Comparison of ENCODE assay signal across 7 mouse cellular contexts in the genomic region with DNA sequence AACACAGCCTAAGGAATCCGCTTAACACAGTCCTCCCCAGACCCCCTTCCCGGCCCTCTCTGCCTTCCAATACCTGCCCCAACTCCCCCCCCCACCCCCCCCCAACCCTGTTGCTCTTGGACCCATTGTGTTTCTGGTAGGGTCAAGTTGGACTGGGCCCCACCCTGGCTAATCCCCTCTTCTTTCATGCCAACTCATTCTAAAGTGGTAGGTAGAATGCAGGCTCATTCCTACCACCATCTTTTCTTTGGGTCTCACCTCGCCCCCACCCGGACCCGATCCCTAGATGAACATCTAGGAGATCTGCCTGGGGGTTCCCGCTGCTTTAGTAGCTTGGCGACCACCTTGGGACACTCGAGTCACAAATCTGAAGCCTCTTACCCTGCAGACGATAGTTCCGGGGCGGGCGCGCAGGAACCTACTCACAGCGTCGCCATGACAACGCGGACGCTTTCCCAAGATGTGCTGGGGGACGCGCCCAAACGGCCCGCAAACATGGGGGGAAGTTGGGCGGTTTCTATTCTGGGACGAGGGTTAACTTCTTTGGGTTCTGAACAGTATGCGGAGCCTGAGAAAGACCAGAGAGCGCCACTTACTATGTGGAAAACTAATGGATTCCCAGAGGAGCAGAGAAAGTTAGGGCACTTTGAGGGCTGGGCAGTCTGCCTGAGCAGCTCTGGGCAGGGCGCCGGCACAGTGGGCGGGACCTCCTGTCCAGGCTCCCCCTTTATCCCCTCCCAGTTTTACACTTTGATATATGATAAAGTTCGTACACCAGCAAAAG. TPM values are rescaled to one million over a fixed set of nuclear protein-coding genes. Genes with fewer than 3 reads are reported as not detected.
DNase-seq lines count a peak whose midpoint lies in the region; ATAC-seq and TF ChIP-seq lines count a peak whose summit lies in the region.

Cfap221 (minus strand) TSS at position 437 of the 784 bp plus-strand sequence.

- H3K79me2 ChIP-seq in myocyte (ENCODE audit: control insufficient read depth, insufficient read depth), result no peaks in the 10 kb centered on the region

- H3ac ChIP-seq in myocyte (ENCODE audit: control insufficient read depth, insufficient read length), result no peak within 1 kb of the TSS

- no peaks in the 10 kb centered on the region for H3K4me1 ChIP-seq in embryonic facial prominence, embryonic 12.5 days
- H3K4me1 ChIP-seq in heart, embryonic 13.5 days, result peaks cover 5% of the 10 kb centered on the region
- no peaks in the 10 kb centered on the region for H3K4me1 ChIP-seq in kidney, postnatal 0 days (replicated peaks; ENCODE audit: insufficient read depth, low read length)
- no peaks in the 10 kb centered on the region for H3K4me1 ChIP-seq in liver, embryonic 11.5 days (replicated peaks; ENCODE audit: control insufficient read depth, insufficient read depth, low read length)

- H3K4me3 ChIP-seq in embryonic facial prominence, embryonic 12.5 days, result peak within 1 kb of the TSS; percentile 45
- peak within 1 kb of the TSS; percentile 61 for H3K4me3 ChIP-seq in heart, embryonic 13.5 days
- peak within 1 kb of the TSS; percentile 44 for H3K4me3 ChIP-seq in kidney, postnatal 0 days (replicated peaks; ENCODE audit: low read depth, low read length)
- H3K4me3 ChIP-seq in liver, embryonic 11.5 days (ENCODE audit: low read depth, low read length), result peak within 1 kb of the TSS; percentile 50
- peak within 1 kb of the TSS; percentile 10 for H3K4me3 ChIP-seq in myocyte

- 7% methylated on average over 30 of the region's 30 CpGs for WGBS in embryonic facial prominence, embryonic 12.5 days
- WGBS in heart, embryonic 13.5 days, result 5% methylated on average over 30 of the region's 30 CpGs
- WGBS in kidney, postnatal 0 days, result 7% methylated on average over 30 of the region's 30 CpGs
- 4% methylated on average over 30 of the region's 30 CpGs for WGBS in liver, embryonic 11.5 days

- no peaks in the 10 kb centered on the region for H3K27me3 ChIP-seq in embryonic facial prominence, embryonic 12.5 days
- H3K27me3 ChIP-seq in heart, embryonic 13.5 days (replicated peaks), result no peaks in the 10 kb centered on the region
- no peaks in the 10 kb centered on the region for H3K27me3 ChIP-seq in kidney, postnatal 0 days (ENCODE audit: insufficient read depth, low read length)
- no peaks in the 10 kb centered on the region for H3K27me3 ChIP-seq in liver, embryonic 11.5 days (replicated peaks; ENCODE audit: control insufficient read depth, insufficient read depth, low read length)
- H3K27me3 ChIP-seq in myocyte (ENCODE audit: control insufficient read depth, insufficient read depth, insufficient read length), result peaks cover 5% of the 10 kb centered on the region

- H3K27ac ChIP-seq in embryonic facial prominence, embryonic 12.5 days, result no peak within 1 kb of the TSS
- no peak within 1 kb of the TSS for H3K27ac ChIP-seq in heart, embryonic 13.5 days (replicated peaks)
- H3K27ac ChIP-seq in kidney, postnatal 0 days, result peak within 1 kb of the TSS; percentile 50; the same call in 1 of the 2 replicates
- no peak within 1 kb of the TSS for H3K27ac ChIP-seq in liver, embryonic 11.5 days (ENCODE audit: low read depth, low read length)

- TF ChIP-seq CTCF in kidney, postnatal 0 days (IDR thresholded peaks at IDR 0.05; ENCODE audit: low read depth), result no peak

- peak; percentile 94 for ATAC-seq in embryonic facial prominence, embryonic 12.5 days (ENCODE audit: insufficient number of reproducible peaks, insufficient read depth, low FRiP score, low TSS enrichment)
- ATAC-seq in heart, embryonic 13.5 days (ENCODE audit: extremely low read depth, insufficient number of reproducible peaks, low FRiP score, low TSS enrichment), result peak; percentile 72; the same call in 1 of the 2 replicates
- ATAC-seq in kidney, postnatal 0 days (replicated peaks; ENCODE audit: low FRiP score, low read depth), result peak; percentile 92
- peak; percentile 85 for ATAC-seq in liver, embryonic 11.5 days (replicated peaks; ENCODE audit: low FRiP score)

- peak; percentile 82 for DNase-seq in adrenal gland, postnatal 14 days
- DNase-seq in kidney, postnatal 0 days (ENCODE audit: low spot score), result peak; percentile 87
- peak; percentile 80 for DNase-seq in liver, embryonic 11.5 days (ENCODE audit: low spot score)
- DNase-seq in testis, postnatal 10 days (ENCODE audit: low spot score), result peak; percentile 84

- no peak within 1 kb of the TSS; the same call in none of the 2 replicates for H3K9ac ChIP-seq in embryonic facial prominence, embryonic 12.5 days
- peak within 1 kb of the TSS; percentile 72 for H3K9ac ChIP-seq in heart, embryonic 13.5 days
- peak within 1 kb of the TSS; percentile 51; the same call in 1 of the 2 replicates for H3K9ac ChIP-seq in kidney, postnatal 0 days (ENCODE audit: low read depth, low read length)
- H3K9ac ChIP-seq in liver, embryonic 11.5 days (ENCODE audit: low read depth, low read length), result no peak within 1 kb of the TSS

- no peaks in the 10 kb centered on the region for H3K36me3 ChIP-seq in embryonic facial prominence, embryonic 12.5 days
- no peaks in the 10 kb centered on the region for H3K36me3 ChIP-seq in heart, embryonic 13.5 days
- H3K36me3 ChIP-seq in kidney, postnatal 0 days (ENCODE audit: insufficient read depth, low read length), result no peaks in the 10 kb centered on the region
- no peaks in the 10 kb centered on the region for H3K36me3 ChIP-seq in liver, embryonic 11.5 days (ENCODE audit: control insufficient read depth, insufficient read depth, low read length)
- H3K36me3 ChIP-seq in myocyte (ENCODE audit: control insufficient read depth, insufficient read depth), result no peaks in the 10 kb centered on the region

- H3K4me2 ChIP-seq in embryonic facial prominence, embryonic 12.5 days (replicated peaks), result peak within 1 kb of the TSS; percentile 62
- peak within 1 kb of the TSS; percentile 79 for H3K4me2 ChIP-seq in heart, embryonic 13.5 days
- peak within 1 kb of the TSS; percentile 73 for H3K4me2 ChIP-seq in kidney, postnatal 0 days (ENCODE audit: low read length)
- peak within 1 kb of the TSS; percentile 73 for H3K4me2 ChIP-seq in liver, embryonic 11.5 days
- H3K4me2 ChIP-seq in myocyte (ENCODE audit: low read depth), result peak within 1 kb of the TSS; percentile 75

- no peak for TF ChIP-seq POLR2A in myocyte (IDR thresholded peaks at IDR 0.05; ENCODE audit: insufficient read length, low read depth)

- no peaks in the 10 kb centered on the region for H3K9me3 ChIP-seq in embryonic facial prominence, embryonic 12.5 days
- H3K9me3 ChIP-seq in heart, embryonic 13.5 days, result no peaks in the 10 kb centered on the region
- no peaks in the 10 kb centered on the region for H3K9me3 ChIP-seq in kidney, postnatal 0 days (replicated peaks; ENCODE audit: low read length)
- H3K9me3 ChIP-seq in liver, embryonic 11.5 days (ENCODE audit: control insufficient read depth, low read length), result no peaks in the 10 kb centered on the region

TF ChIP-seq in myocyte, 11 proteins besides CTCF, POLR2A, EP300 and RAD21:
- no peak for TF ChIP-seq TCF12 (IDR thresholded peaks at IDR 0.05; ENCODE audit: insufficient read depth, poor library complexity, severe bottlenecking)
- no peak for TF ChIP-seq TCF3 (IDR thresholded peaks at IDR 0.05; ENCODE audit: insufficient read length, low read depth)
- no peak for TF ChIP-seq E2F4 (IDR thresholded peaks at IDR 0.05; ENCODE audit: insufficient read depth)
- TF ChIP-seq CEBPB (IDR thresholded peaks at IDR 0.05; ENCODE audit: insufficient read depth, poor library complexity, severe bottlenecking), result no peak
- no peak for TF ChIP-seq USF1 (IDR thresholded peaks at IDR 0.05; ENCODE audit: low read depth)

RNA-seq across cellular contexts. Expression of gene Cfap221, which starts in this region (rescaled TPM):
- 0.30 TPM in 1 of 2 replicates, not detected in the other for total RNA-seq in adrenal gland, postnatal 14 days (2021)
- 0.27 TPM in 1 of 2 replicates, not detected in the other for polyA plus RNA-seq in embryonic facial prominence, embryonic 12.5 days (2016; fragmentation: Nextera tagmentation; extraction: Ambion mirVana)
- polyA plus RNA-seq in heart, embryonic 13.5 days (2015; fragmentation: Nextera tagmentation; extraction: Ambion mirVana), result not detected in 2 replicates
- not detected in 2 replicates for polyA plus RNA-seq in kidney, postnatal 0 days (2015; fragmentation: Nextera tagmentation; extraction: Ambion mirVana)
- 0.29 TPM in 1 of 2 replicates, not detected in the other for polyA plus RNA-seq in liver, embryonic 11.5 days (2014; fragmentation: Nextera tagmentation; extraction: Ambion mirVana)
- not detected for polyA plus RNA-seq in myocyte (2012; fragmentation: generic; extraction: Trizol)

Comparison
In these comparisons a context has a peak if more than half of its experiments do, and no peak if none do; other contexts are left out.
1. Peak in DNase-seq in adrenal gland, postnatal 14 days; RNA of the gene not detected or under 1 TPM.
2. Peak in ATAC-seq, H3K4me3 ChIP-seq and H3K4me2 ChIP-seq in embryonic facial prominence, embryonic 12.5 days; RNA of the gene not detected or under 1 TPM.
3. Peak in ATAC-seq, H3K4me3 ChIP-seq, H3K9ac ChIP-seq and H3K4me2 ChIP-seq in heart, embryonic 13.5 days; RNA of the gene not detected or under 1 TPM.
4. Peak in DNase-seq, ATAC-seq, H3K4me3 ChIP-seq, H3K27ac ChIP-seq, H3K9ac ChIP-seq and H3K4me2 ChIP-seq in kidney, postnatal 0 days; RNA of the gene not detected or under 1 TPM.
5. Peak in DNase-seq, ATAC-seq, H3K4me3 ChIP-seq and H3K4me2 ChIP-seq in liver, embryonic 11.5 days; RNA of the gene not detected or under 1 TPM.
6. H3K4me3 ChIP-seq: peak in every context shown above with its lines; median percentile 61 in heart, embryonic 13.5 days; 50 in liver, embryonic 11.5 days; 45 in embryonic facial prominence, embryonic 12.5 days; 44 in kidney, postnatal 0 days; 10 in myocyte.